Mouse (Mus musculus) lung, postnatal 0 days (tissue): Measurements from ENCODE around the gene Syne2. TPM values are rescaled to one million over a fixed set of nuclear protein-coding genes. Genes with fewer than 3 reads are reported as not detected.

Experiments used
- ATAC-seq: fragments of 200-750 bp; cut with Nextera tagmentation; 2 replicates; pipeline ENCODE4 v1.8.0; 2017; ENCODE audit warnings: moderate library complexity
- DNase-seq: peaks from one replicate; pipeline ENCODE4 v3.0.0-alpha.2; 2016; ENCODE audit warnings: low spot score
- H3K27ac ChIP-seq: fragments of 300-500 bp; sonication (generic); 2 replicates; pipeline ENCODE4 v1.5.1; 2014; ENCODE audit warnings: antibody characterized with exemption, mild to moderate bottlenecking, low read length, mixed read lengths
- H3K27me3 ChIP-seq: fragments of 300-500 bp; sonication (generic); replicated peaks from 2 replicates; pipeline ENCODE4 v1.6.1; 2014; ENCODE audit warnings: low read length, mixed read lengths; ENCODE audit not compliant: insufficient read depth
- H3K36me3 ChIP-seq: fragments of 300-500 bp; sonication (generic); 2 replicates; pipeline ENCODE4 v1.6.1; 2014; ENCODE audit warnings: low read length, mixed read lengths; ENCODE audit not compliant: insufficient read depth
- H3K4me1 ChIP-seq: fragments of 300-500 bp; sonication (generic); 2 replicates; pipeline ENCODE4 v1.6.1; 2014; ENCODE audit warnings: antibody characterized with exemption, low read depth, low read length, mixed read lengths; ENCODE audit not compliant: insufficient read depth
- H3K4me2 ChIP-seq: fragments of 300-500 bp; sonication (generic); replicated peaks from 2 replicates; pipeline ENCODE4 v1.6.1; 2014; ENCODE audit warnings: low read depth, mild to moderate bottlenecking, low read length, moderate library complexity, mixed read lengths
- H3K4me3 ChIP-seq: fragments of 300-500 bp; sonication (generic); 2 replicates; pipeline ENCODE4 v1.5.1; 2014; ENCODE audit warnings: low read depth, low read length
- H3K9ac ChIP-seq: fragments of 300-500 bp; sonication (generic); replicated peaks from 2 replicates; pipeline ENCODE4 v1.6.1; 2014; ENCODE audit warnings: low read depth, mild to moderate bottlenecking
- H3K9me3 ChIP-seq: fragments of 300-500 bp; sonication (generic); 2 replicates; pipeline ENCODE4 v1.6.1; 2016; ENCODE audit warnings: low read length, mixed read lengths
- CTCF ChIP-seq: IDR thresholded peaks from 2 replicates; pipeline ENCODE4 v1.5.1; 2016; ENCODE audit warnings: antibody characterized with exemption, mild to moderate bottlenecking
- EP300 ChIP-seq: IDR thresholded peaks from 2 replicates; pipeline ENCODE4 v1.6.1; 2016; ENCODE audit warnings: antibody characterized with exemption, mild to moderate bottlenecking, control low read depth
- WGBS: fragments of 180-500 bp; shearing (Covaris S2); extraction: QIAGEN DNeasy Blood & Tissue Kit; methylation state at CpG from one replicate; pipeline ENCODE4 v1.1.7; 2014; 5-methylcytosine and 5-hydroxymethylcytosine counted together
- polyA plus RNA-seq: library from polyadenylated mRNA; unstranded; fragments of >200 nt; fragmentation: Nextera tagmentation; extraction: Ambion mirVana; gene quantifications from 2 replicates; pipeline ENCODE4 v1.2.1, GENCODE M21; 2015

Syne2 gene
- polyA plus RNA-seq, 1 experiment from 2014 or later = 41.8 TPM

GRCm38 (mm10) chr12:75966441-75967195 lies 148.7 kb downstream of the Syne2 start:
- Histone ChIP-seq H3K4me3 (no peak overlapping the region), H3K27ac (no peak overlapping the region), H3K27me3 (no peaks in the 10 kb centered on the region), H3K4me2 (no peak overlapping the region), H3K36me3 (peaks cover 4% of the 10 kb centered on the region; the same call in 1 of the 2 replicates), H3K4me1 (no peaks in the 10 kb centered on the region), H3K9ac (no peak overlapping the region), H3K9me3 (no peaks in the 10 kb centered on the region)
- peak; percentile 61 for DNase-seq
- 78% methylated on average over 24 of the region's 24 CpGs for WGBS
- TF ChIP-seq EP300 (no peak), CTCF (no peak)
- ATAC-seq = peak; percentile 57

GRCm38 (mm10) chr12:75979079-75979478 lies 161.1 kb downstream of the Syne2 start:
- DNase-seq = peak; percentile 75
- WGBS = 58% methylated on average over 5 of the region's 5 CpGs

GRCm38 (mm10) chr12:75983336-75983735 lies 165.4 kb downstream of the Syne2 start:
- H3K36me3 ChIP-seq = peaks cover 6% of the 10 kb centered on the region; the same call in 1 of the 2 replicates
- DNase-seq (no peak), ATAC-seq (no peak)
- no peak overlapping the region for H3K27ac ChIP-seq
- H3K4me2 ChIP-seq = no peak overlapping the region
- H3K27me3 ChIP-seq = no peaks in the 10 kb centered on the region
- H3K4me3 ChIP-seq = no peak overlapping the region
- H3K9ac ChIP-seq = no peak overlapping the region
- no peaks in the 10 kb centered on the region for H3K9me3 ChIP-seq
- TF ChIP-seq EP300 (no peak), CTCF (no peak)
- H3K4me1 ChIP-seq = peaks cover 3% of the 10 kb centered on the region
- WGBS = 77% methylated on average over 8 of the region's 8 CpGs

More at GRCm38 (mm10) chr12:75979079-75979478, 161.1 kb downstream of the Syne2 start:
- Histone ChIP-seq H3K27me3 (no peaks in the 10 kb centered on the region), H3K4me3 (no peak overlapping the region), H3K27ac (peak overlapping the region; percentile 74), H3K36me3 (0 out of 2 replicates have a peak, but pooled peaks cover 6% of the 10 kb centered on the region), H3K4me1 (peaks cover 3% of the 10 kb centered on the region), H3K9ac (no peak overlapping the region), H3K4me2 (no peak overlapping the region), H3K9me3 (no peaks in the 10 kb centered on the region)
- TF ChIP-seq CTCF = no peak
- TF ChIP-seq EP300 = peak; percentile 79
- peak; percentile 84 for ATAC-seq

- Histone ChIP-seq H3K27me3 (no peaks in the 10 kb centered on the region), H3K27ac (no peak overlapping the region), H3K4me2 (no peak overlapping the region), H3K4me1 (no peaks in the 10 kb centered on the region), H3K9me3 (no peaks in the 10 kb centered on the region), H3K9ac (no peak overlapping the region), H3K4me3 (no peak overlapping the region), H3K36me3 (peaks cover 11% of the 10 kb centered on the region; the same call in 1 of the 2 replicates)
- WGBS = 65% methylated on average over 10 of the region's 10 CpGs
- DNase-seq (peak; percentile 61), ATAC-seq (peak; percentile 74)
- TF ChIP-seq EP300 = no peak
- TF ChIP-seq CTCF = peak; percentile 69
Measured at GRCm38 (mm10) chr12:75992226-75992858, 174.4 kb downstream of the Syne2 start.

GRCm38 (mm10) chr12:75992946-75993345 lies 175.0 kb downstream of the Syne2 start:
- ATAC-seq = no peak
- Histone ChIP-seq H3K27me3 (no peaks in the 10 kb centered on the region), H3K27ac (no peak overlapping the region), H3K36me3 (peaks cover 11% of the 10 kb centered on the region; the same call in 1 of the 2 replicates), H3K9ac (no peak overlapping the region), H3K9me3 (no peaks in the 10 kb centered on the region), H3K4me1 (no peaks in the 10 kb centered on the region), H3K4me2 (no peak overlapping the region), H3K4me3 (no peak overlapping the region)
- TF ChIP-seq EP300 = no peak
- TF ChIP-seq CTCF = no peak
- WGBS = 90% methylated on average over 4 of the region's 4 CpGs
- no peak for DNase-seq

- WGBS = 7% methylated on average over 2 of the region's 2 CpGs
Measured at GRCm38 (mm10) chr12:75995086-75995485, 177.2 kb downstream of the Syne2 start.

More at GRCm38 (mm10) chr12:75995086-75995485, 177.2 kb downstream of the Syne2 start:
- no peak overlapping the region for H3K4me2 ChIP-seq
- no peaks in the 10 kb centered on the region for H3K4me1 ChIP-seq
- H3K4me3 ChIP-seq = no peak overlapping the region
- ATAC-seq (peak; percentile 68; the same call in 1 of the 2 replicates), DNase-seq (peak; percentile 80)
- TF ChIP-seq EP300 (peak; percentile 91), CTCF (no peak)
- H3K9me3 ChIP-seq = no peaks in the 10 kb centered on the region
- no peaks in the 10 kb centered on the region for H3K27me3 ChIP-seq
- H3K27ac ChIP-seq = no peak overlapping the region
- H3K9ac ChIP-seq = no peak overlapping the region
- peaks cover 7% of the 10 kb centered on the region; the same call in 1 of the 2 replicates for H3K36me3 ChIP-seq
